Mouse (Mus musculus) c-Kit-positive CD71-positive TER-119-positive erythroid progenitor cells, embryonic 14.5 days (primary cell): ENCODE data around the gene Ngf.

Source experiments
- DNase-seq: peaks from one replicate; pipeline ENCODE4 v3.0.0-alpha.2; 2013; ENCODE audit warnings: low spot score

The Ngf gene

DNA sequence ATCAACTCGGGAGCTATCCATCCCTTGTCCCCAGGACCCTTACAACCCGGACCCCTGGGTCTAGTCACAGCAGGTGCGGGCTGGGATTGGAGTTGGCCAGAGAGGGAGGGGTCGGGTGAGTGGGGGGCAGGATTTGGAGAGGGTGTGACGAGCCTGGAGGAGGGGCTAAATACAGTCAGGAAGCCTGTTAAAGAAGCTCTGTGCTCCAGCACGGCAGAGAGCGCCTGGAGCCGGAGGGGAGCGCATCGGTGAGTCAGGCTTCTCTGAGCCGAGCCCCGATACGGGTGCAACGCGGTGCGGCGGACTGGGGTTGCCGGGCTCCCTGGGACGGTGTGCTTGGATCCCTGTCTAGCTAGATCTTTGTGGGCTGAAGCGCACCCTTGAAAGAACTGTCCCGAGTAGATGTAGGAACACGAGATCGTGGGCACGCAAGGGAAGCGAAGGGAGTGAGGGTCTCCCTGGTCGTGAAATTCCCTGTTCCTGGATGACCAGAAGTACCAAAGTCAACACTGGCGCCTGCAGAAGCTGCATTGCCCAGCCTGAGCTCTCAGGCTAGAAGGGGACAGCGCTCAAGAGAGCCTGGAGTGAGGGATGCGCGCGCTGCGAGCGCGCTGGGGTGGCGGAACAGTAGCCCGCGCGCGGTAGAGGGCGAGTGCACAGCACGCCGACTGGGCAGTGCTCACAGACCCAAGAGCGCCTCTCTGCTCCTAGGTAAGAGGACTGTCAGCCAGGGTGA lies at the start of gene Ngf:
TSS of gene Ngf (plus strand) at position 207 of the 736 bp plus-strand sequence.
- no peak for DNase-seq

- DNase-seq: no peak
Measured at GRCm38 (mm10) chr3:102445567-102445966, 24.2 kb upstream of the Ngf start.

DNA sequence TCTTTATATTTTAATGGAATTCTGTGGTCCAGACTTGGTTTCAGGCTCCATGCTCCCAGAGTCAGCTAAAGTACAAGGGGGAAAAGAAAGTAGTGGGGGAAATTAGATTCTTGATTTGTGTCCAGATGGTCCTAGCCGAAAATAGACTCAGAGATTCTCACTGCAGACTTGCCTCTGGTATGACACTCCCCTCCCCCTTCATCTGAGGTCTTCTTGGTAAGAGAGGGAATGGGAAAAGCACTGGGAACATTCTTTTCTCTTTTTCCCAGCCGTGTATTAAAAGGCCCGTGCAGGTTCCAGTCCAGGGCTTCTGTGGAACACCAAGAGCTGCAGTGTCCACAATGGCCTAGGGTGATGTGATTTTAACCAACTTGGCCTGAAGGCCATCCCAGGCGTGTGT lies 23.0 kb upstream of the Ngf start:
- DNase-seq: no peak

DNA sequence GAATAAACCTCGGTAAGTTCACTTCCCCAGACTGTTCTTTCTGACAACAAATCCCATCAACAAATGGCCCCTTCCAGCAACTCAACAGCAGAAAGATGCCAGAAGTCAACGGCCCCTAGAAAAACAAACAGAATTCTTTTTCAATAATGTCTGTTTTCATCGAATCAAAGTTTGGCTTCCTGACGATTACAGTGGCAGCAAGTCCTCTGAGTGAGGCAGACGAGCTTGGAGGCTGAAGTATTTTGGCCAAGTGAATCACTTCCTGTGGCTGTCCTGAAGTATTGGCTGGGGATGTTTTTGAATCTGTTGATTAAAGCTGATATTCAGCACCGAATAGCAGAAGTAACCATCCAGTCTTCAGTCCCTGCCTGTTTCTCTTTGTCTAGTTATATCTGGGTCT lies 15.2 kb upstream of the Ngf start:
- no peak for DNase-seq

- DNase-seq: no peak
Measured at GRCm38 (mm10) chr3:102460528-102460927, 9.2 kb upstream of the Ngf start.

GRCm38 (mm10) chr3:102460986-102461385 lies 8.7 kb upstream of the Ngf start:
- no peak for DNase-seq

DNA sequence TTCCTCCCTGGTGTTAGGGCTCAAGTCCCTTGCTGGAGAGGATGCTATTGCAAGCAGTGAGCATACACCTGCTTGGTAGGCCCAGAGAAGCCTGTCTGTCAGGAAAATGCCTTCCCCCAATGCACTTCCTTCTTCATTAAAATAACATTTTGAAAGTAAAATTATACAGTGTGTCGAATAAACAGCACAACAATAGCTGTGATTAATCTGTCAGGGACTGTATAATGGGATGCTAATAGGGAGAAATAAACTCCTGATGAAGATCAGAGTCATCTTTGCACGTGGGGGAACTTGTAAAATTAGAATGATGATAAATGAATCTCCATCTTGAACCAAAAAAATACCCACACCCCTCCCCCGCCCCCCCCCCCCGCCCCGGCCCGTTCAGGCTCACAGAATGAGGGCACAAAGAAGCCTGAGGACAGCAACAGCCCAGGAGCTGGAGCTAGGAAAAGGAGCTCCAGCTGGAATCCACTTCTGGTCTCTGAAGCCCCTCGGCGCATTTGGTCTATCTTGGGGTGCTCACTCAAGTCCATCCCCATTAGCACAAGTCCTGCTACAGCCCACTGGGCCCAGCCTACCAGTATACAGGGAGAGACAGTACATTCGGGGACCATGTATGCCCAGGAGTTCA lies 6.9 kb upstream of the Ngf start:
- DNase-seq: no peak

GRCm38 (mm10) chr3:102463339-102463738 lies 6.4 kb upstream of the Ngf start:
- DNase-seq: no peak

DNA sequence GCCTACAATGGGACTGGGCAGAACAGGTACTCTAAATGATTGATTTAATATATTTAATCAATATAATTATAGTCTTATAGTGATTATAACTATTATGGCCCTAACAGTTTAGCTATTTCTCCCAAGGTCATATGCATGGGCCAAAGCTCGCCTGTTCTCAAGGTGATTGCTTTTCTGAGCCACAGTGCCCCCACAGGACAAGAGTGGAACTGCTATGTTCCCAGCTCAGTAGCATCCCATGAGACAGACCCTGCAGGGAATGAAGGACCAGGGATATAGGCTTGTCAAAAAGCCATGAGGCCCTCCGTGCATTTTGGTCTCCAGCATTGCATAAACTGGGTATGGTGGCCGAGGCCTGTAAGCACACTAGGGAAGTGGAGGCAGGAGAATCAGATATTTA lies 3.1 kb upstream of the Ngf start:
- peak; percentile 24 for DNase-seq

GRCm38 (mm10) chr3:102467121-102467520 lies 2.6 kb upstream of the Ngf start:
- DNase-seq: no peak

DNA sequence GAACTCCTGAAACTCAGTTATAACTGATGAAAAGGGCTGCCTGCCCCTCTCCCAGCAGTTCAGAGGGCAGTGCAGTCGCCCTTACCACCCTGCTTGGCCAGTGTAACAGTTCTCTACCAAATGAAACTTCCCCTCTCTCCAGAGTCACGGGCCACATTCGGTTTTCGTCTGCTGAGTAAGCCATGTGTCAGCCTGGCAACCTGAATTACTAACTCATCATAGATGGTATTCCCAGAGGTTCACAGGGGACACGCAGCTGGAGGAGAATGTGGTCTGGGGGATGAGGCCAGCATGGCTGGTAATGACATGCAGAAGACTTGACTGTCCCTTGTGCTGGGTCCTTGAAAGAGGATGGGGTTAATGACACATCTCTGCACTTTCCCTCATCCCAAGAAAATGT lies 1.5 kb downstream of the Ngf start:
- DNase-seq: no peak

GRCm38 (mm10) chr3:102471799-102472198 lies 2.1 kb downstream of the Ngf start:
- no peak for DNase-seq

DNA sequence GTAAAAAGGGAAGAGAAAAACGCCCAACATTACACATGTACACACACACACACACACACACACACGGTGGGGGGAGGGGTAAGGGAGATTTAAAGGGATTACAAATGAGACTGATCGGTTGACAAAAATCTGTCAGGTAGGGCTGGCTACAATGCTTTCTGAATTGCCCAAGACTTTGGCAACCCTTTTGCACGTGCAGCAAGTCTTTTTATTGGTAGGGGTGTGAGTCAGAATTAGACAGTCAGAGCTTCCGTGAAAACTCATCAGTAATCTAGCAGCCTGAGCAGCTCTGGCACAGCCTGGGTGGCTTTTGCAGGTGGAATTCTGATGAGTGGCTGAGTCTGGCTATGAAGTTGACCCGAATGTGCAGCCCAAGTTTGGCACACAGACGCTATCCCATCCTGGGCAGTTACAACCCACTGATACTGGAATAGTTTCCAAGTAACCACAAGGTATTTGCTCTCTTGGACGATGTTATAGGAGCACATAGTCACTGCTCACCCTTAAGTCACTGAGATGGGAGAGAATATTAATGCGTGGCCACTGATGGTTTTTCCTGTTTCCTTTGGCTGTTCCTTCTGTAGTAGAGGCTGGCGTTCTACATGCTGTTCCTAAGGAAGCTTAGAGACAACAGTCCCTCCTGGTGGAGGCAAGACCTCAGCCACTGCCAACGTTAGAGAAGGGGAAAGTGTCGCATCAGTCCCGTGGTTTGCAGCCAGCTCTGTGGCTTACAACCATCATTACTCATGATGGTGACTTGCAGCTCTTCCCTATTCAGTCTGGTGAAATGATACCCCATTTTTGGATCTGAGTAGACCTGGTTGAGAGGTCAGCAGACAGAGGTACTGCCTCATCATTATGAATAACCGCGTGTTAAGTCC lies 4.8 kb downstream of the Ngf start:
- DNase-seq: no peak

DNA sequence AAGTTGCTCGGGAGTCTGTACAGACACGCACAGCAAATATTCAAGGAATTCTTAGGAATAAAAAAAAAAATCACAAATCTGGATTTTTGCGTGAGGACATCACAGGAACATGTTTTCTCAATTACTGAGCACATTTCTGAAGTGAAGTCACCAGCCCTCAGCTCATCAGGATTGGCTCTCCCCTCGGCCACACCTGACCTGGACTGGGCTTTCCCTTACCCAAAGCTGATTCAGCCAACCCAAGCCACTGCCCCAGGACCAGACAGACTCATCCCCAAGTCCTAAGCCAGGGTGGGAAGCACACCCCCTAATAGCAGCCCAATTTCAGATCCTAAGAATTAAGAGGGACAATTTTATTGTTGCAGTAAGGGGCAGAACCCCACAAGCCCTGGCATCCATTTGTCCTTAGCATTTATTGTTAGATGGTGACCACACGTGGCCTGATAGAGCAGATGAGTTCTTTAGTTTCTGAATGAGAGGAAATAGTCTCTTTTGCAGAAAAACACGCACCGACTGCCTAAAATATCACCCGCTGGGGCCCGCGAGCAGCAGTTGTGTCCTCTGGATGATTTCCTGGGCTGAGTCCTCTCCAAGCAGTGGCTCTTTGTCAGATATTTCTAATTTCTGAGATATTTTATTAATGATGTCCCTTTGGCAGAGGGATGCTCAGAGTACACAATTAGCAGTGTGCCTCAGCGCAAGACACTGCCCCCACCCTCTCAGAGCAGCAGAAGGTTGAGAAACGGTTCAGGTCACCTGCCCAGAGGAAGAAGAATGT lies 8.4 kb downstream of the Ngf start:
- DNase-seq: no peak

GRCm38 (mm10) chr3:102490393-102491123 lies 20.8 kb downstream of the Ngf start:
- DNase-seq: no peak

- DNase-seq: no peak
Measured at GRCm38 (mm10) chr3:102498113-102498512, 28.4 kb downstream of the Ngf start.

GRCm38 (mm10) chr3:102498931-102499330 lies 29.2 kb downstream of the Ngf start:
- no peak for DNase-seq

- no peak for DNase-seq
Measured at GRCm38 (mm10) chr3:102500031-102500430, 30.3 kb downstream of the Ngf start.

- DNase-seq: no peak
Measured at GRCm38 (mm10) chr3:102501186-102501585, 31.5 kb downstream of the Ngf start.

- no peak for DNase-seq
Measured at GRCm38 (mm10) chr3:102505129-102505528, 35.4 kb downstream of the Ngf start.

DNA sequence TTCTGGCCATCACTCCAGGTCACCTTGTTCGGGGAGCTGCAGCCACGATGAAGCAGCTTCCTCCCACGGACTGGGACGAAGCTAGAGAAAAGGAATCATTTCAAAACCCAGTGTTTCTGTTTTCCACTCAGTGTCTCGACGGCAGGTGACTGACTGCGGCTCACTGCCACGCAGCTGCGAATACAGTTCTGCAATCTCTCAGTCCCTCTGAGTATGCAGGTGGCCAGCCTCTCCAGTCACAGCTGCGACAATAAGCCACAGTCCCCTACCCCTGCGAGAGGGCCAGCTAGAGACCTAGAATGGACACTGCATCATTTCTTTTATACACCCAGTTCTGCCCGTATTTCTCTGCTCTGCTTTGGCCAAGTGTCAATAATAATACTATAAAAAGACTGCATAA lies 36.3 kb downstream of the Ngf start:
- no peak for DNase-seq
